Mouse (Mus musculus): ENCODE data around the gene Ift43.

Ift43 gene

GRCm38 (mm10) chr12:86078553-86079201 is 3.7 kb upstream of the Ift43 start, which contains the start of gene Tgfb3:
Gene Tgfb3 (minus strand): TSS chr12:86079041.
- peak; percentile 98 for DNase-seq

GRCm38 (mm10) chr12:86079202-86079667 is 3.1 kb upstream of the Ift43 start:
- DNase-seq = peak; percentile 99

GRCm38 (mm10) chr12:86085873-86086272 is 3.5 kb downstream of the Ift43 start:
- no peak for DNase-seq

- peak; percentile 92 for DNase-seq
These were observed 4.2 kb downstream of the Ift43 start for GRCm38 (mm10) chr12:86086550-86086949.

- DNase-seq = peak; percentile 99
These were observed 5.7 kb downstream of the Ift43 start for GRCm38 (mm10) chr12:86088042-86088441.

- DNase-seq = no peak
These were observed 8.4 kb downstream of the Ift43 start for GRCm38 (mm10) chr12:86090764-86091163.

GRCm38 (mm10) chr12:86091601-86092132 is 9.3 kb downstream of the Ift43 start:
- DNase-seq = peak; percentile 98

GRCm38 (mm10) chr12:86094075-86094474 is 11.7 kb downstream of the Ift43 start:
- no peak for DNase-seq

GRCm38 (mm10) chr12:86095806-86096205 is 13.5 kb downstream of the Ift43 start:
- no peak for DNase-seq

- DNase-seq = no peak
These were observed 15.4 kb downstream of the Ift43 start for GRCm38 (mm10) chr12:86097781-86098180.

- DNase-seq = no peak
These were observed 18.4 kb downstream of the Ift43 start for GRCm38 (mm10) chr12:86100711-86101110.

GRCm38 (mm10) chr12:86102686-86103085 is 20.3 kb downstream of the Ift43 start:
- no peak for DNase-seq

GRCm38 (mm10) chr12:86103391-86103790 is 21.1 kb downstream of the Ift43 start:
- no peak for DNase-seq

- DNase-seq = no peak
These were observed 21.5 kb downstream of the Ift43 start for GRCm38 (mm10) chr12:86103852-86104251.

- peak; percentile 98 for DNase-seq
These were observed 22.0 kb downstream of the Ift43 start for GRCm38 (mm10) chr12:86104297-86104696.

- DNase-seq = no peak
These were observed 23.2 kb downstream of the Ift43 start for GRCm38 (mm10) chr12:86105546-86105945.

- no peak for DNase-seq
These were observed 23.7 kb downstream of the Ift43 start for GRCm38 (mm10) chr12:86106086-86106485.

GRCm38 (mm10) chr12:86107645-86108044 is 25.3 kb downstream of the Ift43 start:
- no peak for DNase-seq

- DNase-seq = no peak
These were observed 27.2 kb downstream of the Ift43 start for GRCm38 (mm10) chr12:86109531-86109930.

- DNase-seq = no peak
These were observed 28.3 kb downstream of the Ift43 start for GRCm38 (mm10) chr12:86110637-86111036.

- DNase-seq = no peak
These were observed 34.0 kb downstream of the Ift43 start for GRCm38 (mm10) chr12:86116295-86116835.

- no peak for DNase-seq
These were observed 41.7 kb downstream of the Ift43 start for GRCm38 (mm10) chr12:86124016-86124415.

GRCm38 (mm10) chr12:86128122-86128521 is 45.8 kb downstream of the Ift43 start:
- no peak for DNase-seq

GRCm38 (mm10) chr12:86129005-86129404 is 46.7 kb downstream of the Ift43 start:
- DNase-seq = no peak

Measured in heart, adult 11 months (tissue).